Mouse (Mus musculus): ENCODE measurements around the gene Mtr.

The Mtr gene

GRCm38 (mm10) chr13:12232141-12232540 is 25.8 kb downstream of the Mtr start:
- DNase-seq = peak in 1 of 2 experiments; percentile 17

GRCm38 (mm10) chr13:12228248-12228647 is 29.7 kb downstream of the Mtr start:
- peak; percentile 57 to 67 for DNase-seq

DNA sequence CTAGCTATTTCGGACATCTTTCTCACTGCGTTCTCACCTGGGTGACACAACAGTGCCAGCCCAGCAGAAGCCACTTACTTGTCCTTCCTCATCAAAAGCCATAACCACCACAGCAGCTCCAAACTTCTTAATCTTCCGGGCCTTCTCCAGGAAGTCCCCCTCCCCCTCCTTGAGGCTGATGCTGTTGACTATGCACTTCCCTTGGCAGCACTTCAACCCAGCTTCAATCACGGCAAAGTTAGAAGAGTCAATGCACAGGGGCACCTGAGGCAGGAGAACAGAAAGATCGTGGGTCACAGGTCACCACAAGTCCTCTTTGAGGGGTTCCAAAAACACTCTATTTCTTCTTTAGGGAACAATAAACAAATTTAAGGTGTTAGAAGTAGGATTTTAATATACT is 30.3 kb downstream of the Mtr start:
- DNase-seq = peak in 1 of 2 experiments; percentile 51

GRCm38 (mm10) chr13:12218603-12219002 is 39.3 kb downstream of the Mtr start:
- no peak for DNase-seq

- no peak for DNase-seq
These were observed 43.0 kb downstream of the Mtr start for GRCm38 (mm10) chr13:12214922-12215321.

DNA sequence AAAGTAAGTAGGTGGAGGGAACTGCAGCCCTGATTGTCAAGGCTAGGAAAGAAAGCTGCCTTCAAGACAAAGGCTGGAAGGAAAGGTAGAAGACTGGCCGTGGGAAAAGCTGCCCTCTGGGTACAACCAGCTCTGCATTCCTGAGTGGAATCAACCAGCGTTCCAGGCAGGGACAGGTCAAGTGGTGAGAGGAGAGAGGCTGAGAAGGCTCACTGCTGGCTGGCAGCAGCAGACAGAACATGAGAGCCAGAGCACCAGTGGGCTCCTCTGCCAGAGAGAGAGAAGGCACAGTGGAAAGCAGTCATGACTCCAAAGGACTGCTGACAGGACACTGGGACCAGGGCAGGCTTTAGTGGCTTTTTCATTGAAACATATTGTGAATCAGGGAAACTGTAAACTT is 46.9 kb downstream of the Mtr start:
- no peak for DNase-seq

- peak in 1 of 2 experiments; percentile 67 for DNase-seq
These were observed 47.7 kb downstream of the Mtr start for GRCm38 (mm10) chr13:12210023-12210762.

- no peak for DNase-seq
These were observed 57.5 kb downstream of the Mtr start for GRCm38 (mm10) chr13:12200372-12200771.

DNA sequence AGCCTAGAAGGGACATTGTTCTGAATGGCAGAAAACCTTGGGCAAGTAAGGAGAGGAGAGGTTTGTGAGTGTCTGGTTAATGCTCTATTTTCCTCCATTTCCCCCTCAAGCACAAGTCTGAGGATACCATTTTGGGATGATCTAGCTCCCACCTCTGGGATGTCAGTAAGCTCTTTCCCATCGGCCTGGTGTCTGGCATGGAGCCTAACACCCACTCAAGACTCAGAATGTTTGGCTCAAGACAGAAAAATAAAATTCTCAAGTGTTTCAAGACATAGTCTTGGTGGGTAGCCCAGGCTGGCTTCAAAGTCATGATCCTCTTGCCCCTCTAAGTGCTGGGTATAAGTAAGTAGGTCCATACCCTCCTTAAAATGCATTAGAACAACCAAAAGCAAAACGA is 59.4 kb downstream of the Mtr start:
- no peak for DNase-seq

- no peak for DNase-seq
These were observed 61.1 kb downstream of the Mtr start for GRCm38 (mm10) chr13:12196861-12197260.

DNA sequence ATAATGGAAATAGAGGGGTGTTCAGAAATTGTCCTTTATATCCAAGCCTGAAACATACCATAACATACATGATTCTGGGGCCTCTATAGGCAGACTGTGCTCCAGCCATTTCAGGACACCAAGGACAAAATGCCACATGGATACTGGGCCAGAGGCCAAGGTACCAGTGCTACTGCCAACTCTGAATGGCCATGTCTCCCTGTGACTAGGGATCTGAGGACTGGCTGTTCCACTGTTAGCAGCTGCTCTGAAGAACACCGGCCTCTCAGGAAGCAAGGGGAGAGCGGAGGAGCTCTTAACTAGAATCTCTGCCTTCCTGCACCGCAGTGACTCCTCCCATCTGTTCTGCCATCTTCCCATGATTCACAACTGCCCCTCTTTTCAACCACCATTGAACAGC is 61.9 kb downstream of the Mtr start:
- DNase-seq = peak; percentile 7 to 45

- DNase-seq = no peak
These were observed 62.8 kb downstream of the Mtr start for GRCm38 (mm10) chr13:12194942-12195662.

DNA sequence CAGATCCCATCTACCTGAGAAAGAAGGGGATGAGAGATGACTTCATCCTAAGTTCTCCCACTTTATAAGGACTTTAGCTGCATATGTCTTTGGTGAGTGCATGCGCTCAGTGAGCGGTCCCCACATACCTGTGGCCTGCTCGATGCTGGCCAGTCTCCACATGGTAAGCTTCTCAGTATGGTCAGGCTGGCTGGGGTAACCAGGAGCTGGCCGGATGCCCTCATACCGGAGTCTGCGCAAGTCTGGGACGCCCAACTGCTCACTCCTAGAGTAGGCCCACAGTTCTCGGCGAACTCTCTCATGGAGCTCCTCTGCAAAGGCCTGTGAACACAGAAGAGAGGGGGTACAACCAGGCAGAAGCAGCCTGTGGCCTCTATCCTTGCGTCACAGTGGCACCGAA is 68.7 kb downstream of the Mtr start:
- DNase-seq = no peak

DNA sequence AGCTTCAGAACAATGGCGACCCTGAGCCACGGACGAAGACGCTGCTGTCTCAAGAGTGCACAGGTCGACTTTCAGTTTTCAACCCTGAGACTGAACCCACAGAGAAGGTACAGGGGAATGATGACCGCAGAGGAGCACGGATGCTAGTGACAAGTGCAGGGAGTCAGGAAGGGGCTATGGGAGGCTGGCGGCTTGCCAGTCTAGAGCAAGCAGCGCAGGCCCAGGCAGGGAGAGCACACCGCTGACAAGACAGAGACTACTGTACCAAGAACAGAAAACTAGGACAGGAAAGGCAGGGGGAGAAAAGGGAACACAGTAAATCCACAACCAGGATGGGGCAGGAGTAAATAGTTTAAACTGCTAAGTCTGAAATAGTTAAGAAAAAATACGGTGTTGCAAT is 69.1 kb downstream of the Mtr start:
- DNase-seq = no peak

DNA sequence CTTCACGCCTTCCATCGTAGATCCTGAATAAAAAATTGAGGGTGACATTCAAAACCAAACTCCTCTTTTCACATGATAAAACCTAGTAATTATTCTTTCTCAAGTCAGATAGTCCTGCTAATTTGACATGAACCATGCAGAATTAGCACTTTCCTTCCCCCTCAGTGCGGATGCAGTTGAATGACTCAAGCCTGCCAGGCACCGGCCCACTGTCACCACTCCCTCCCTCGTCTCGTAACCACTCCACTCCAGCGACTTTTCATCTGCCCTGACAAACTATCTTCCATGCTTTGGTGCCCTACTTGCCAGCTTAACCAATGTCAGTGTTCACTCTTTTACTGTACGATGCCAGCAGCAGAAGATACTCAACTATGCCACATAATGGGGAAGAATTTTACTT is 78.4 kb downstream of the Mtr start:
- DNase-seq = no peak

GRCm38 (mm10) chr13:12176761-12177160 is 81.2 kb downstream of the Mtr start:
- DNase-seq = no peak

- DNase-seq = no peak
These were observed 81.8 kb downstream of the Mtr start for GRCm38 (mm10) chr13:12175988-12176736.

- no peak for DNase-seq
These were observed 90.6 kb downstream of the Mtr start for GRCm38 (mm10) chr13:12167276-12167675.

DNA sequence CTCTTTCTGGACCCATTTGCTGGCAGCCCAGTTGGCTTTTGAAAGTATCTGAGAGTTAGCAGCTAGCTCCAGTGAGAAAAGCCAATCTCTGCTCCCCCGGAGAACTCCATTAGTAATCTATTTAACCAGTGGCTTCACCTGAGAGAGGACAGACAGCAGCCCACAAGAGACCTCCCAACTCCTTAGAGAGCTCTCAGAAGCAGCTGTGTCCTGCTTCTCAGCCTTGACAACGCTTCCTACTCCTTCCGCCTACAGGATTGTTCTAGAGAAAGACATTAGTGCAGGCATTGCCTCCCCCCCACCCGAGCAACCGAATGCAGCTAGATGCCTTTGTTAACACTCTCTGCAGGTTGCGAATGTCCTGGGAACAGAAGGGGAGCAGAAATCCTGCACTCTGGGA is 91.5 kb downstream of the Mtr start:
- DNase-seq = no peak

GRCm38 (mm10) chr13:12165461-12166058 is 92.4 kb downstream of the Mtr start:
- no peak for DNase-seq

DNA sequence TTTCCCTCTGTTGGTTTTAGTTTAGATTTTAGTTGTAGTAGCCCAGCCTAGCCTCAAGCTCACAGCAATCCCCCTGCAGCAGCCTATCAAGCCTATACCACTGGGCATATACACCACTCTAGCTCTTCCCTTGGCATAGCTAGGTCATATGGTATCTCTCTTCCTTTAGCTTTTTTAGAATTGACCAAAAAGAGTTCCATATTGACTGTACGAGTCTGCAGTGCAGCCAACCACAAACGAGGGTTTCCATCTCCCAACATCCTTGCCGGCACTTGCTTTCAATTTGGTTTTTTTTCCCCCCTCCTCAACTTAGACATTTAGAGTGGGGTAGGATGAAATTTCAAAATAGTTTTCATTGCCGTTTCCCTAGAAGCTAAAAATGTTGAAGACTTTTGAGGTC is 95.5 kb downstream of the Mtr start:
- no peak for DNase-seq

- peak; percentile 86 to 88 for DNase-seq
These were observed 97.8 kb downstream of the Mtr start for GRCm38 (mm10) chr13:12160121-12160475.
